Mouse (Mus musculus) thymus, postnatal 14 days (tissue): ENCODE results near the gene Popdc2.

Experiments
- DNase-seq: peaks from one replicate; pipeline ENCODE4 v3.0.0; 2021

Popdc2 gene

DNA sequence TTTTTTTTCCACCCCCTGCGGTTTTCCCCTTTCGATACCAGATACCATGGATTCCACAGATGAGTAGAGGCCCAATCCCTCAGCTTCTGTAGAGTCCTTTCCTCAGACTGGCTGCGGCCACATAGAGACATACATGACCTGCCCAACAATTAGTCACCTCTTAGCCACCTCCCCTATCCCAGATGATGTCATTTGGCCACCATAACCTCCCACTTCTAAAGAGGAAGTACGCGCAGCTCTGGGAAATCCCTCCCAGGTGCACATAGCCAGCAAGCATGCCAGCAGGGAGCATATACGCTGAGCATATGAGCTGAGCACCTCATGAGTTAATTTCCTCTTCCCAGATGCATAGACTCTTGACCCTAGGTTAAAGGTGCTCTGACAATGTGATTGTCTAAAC is 44.7 kb downstream of the Popdc2 start:
- no peak for DNase-seq

DNA sequence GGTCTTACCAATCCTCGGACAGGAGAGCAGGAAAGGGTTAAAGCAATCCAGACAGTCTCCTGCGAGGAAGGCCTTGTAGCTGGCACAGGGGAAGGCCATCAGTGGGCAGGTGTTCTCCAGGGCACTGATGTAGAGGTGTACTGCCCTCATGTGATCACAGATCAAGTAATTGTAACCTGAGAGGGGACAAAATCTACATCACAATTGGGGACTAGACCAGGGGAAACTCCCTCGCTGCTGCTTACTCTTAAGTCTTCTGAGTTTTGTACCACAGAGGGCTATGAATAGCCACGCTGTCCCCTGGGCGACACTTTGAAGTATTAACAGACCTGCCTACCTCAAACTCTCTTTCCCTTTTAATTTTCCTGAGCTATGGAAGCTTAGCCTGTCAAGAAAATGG is 45.6 kb downstream of the Popdc2 start:
- DNase-seq, result no peak

DNA sequence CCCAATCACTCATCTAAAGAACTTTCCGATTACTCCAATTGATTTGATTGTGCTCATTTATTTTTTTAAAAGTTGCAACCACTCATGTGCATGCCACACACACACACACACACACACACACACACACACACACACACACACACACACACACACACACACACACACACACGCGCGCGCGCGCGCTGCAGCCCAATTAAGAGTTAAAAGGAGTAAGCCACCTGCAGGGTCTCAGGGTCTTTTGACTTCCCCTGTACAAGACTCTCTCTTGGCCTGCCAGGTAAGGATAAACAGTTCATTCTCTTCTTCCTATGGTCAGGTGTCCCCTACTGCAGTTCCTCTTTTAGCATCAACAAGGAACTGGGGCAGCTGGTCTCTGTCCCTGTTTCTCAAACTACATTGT is 46.4 kb downstream of the Popdc2 start:
- no peak for DNase-seq

DNA sequence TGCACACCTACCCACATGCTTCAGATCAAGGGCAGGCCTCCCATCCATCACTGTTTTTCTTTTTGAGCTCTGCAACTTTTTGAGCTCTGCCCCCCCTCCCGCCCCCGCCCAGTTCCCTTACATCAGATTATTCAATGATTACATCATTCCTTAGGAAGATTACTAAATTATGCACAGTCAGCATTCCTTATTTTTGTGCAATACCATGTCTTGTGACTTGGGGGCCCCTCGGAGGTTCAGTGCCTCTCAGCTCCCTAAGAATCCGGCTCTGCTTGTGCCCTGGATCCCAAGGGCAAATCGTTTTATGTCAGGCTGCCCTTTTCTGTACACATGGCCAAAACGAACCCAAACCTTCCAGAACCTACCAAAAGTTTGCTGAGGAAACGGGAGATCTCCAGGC is 52.9 kb downstream of the Popdc2 start:
- DNase-seq, result no peak

DNA sequence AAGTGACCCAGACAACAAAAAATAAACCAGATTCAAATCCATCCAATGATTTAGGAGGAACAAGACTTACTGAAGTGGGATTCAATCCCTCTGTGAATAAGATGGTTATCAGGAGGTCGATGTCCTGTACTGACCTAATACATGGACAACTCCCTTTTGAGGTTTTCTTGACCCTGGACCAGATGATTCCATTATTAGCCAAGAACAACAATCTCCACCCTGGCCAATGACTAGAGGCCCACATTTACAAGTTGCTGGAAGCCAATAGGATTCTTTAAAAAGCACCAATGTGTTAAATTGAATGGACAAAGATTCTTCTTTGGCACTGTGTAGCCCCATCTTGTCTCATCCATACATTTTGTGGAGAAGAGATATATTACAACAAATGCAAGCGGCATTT is 63.4 kb downstream of the Popdc2 start:
- DNase-seq, result no peak

DNA sequence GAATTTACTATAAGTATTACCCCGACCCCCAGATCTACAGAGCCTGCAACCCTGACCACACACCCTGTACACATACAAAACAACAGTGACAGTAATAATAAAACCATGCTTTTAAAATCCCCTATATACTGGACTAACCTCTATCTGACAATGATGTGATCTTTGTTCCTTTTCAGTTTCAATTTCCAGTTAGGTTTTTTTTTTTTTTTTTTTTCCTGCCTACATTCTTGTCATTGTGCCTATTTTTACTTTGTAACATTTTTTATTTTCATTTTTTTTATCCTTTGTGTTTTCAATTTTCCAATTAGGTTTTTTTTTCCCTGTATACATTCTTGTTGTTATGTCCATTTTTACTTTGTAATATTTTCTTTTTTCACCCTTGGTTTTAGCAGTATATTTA is 63.8 kb downstream of the Popdc2 start:
- no peak for DNase-seq
